Mouse (Mus musculus) kidney, embryonic 14.5 days (tissue): ENCODE measurements around the gene Gnb3. TPM values are rescaled to one million over a fixed set of nuclear protein-coding genes. Genes with fewer than 3 reads are reported as not detected.

Experiments used
- ATAC-seq: fragments of 200-750 bp; cut with Nextera tagmentation; 2 replicates; pipeline ENCODE4 v1.8.0; 2017; ENCODE audit warnings: moderate number of reproducible peaks, mild to moderate bottlenecking, moderate TSS enrichment, moderate library complexity; ENCODE audit not compliant: low FRiP score, low TSS enrichment
- H3K27ac ChIP-seq: fragments of 300-500 bp; sonication (generic); 2 replicates; pipeline ENCODE4 v1.5.1; 2014; ENCODE audit warnings: low read depth, mild to moderate bottlenecking, low read length, moderate library complexity, mixed read lengths
- H3K27me3 ChIP-seq: fragments of 300-500 bp; sonication (generic); 2 replicates; pipeline ENCODE4 v1.6.1; 2014; ENCODE audit warnings: mild to moderate bottlenecking, low read length; ENCODE audit not compliant: control insufficient read depth, insufficient read depth
- H3K36me3 ChIP-seq: fragments of 300-500 bp; sonication (generic); 2 replicates; pipeline ENCODE4 v1.6.1; 2014; ENCODE audit warnings: low read length, mixed read lengths; ENCODE audit not compliant: control insufficient read depth, insufficient read depth
- H3K4me1 ChIP-seq: fragments of 300-500 bp; sonication (generic); 2 replicates; pipeline ENCODE4 v1.6.1; 2014; ENCODE audit warnings: low read length, mixed read lengths; ENCODE audit not compliant: control insufficient read depth, insufficient read depth
- H3K4me2 ChIP-seq: fragments of 300-500 bp; sonication (generic); replicated peaks from 2 replicates; pipeline ENCODE4 v1.6.1; 2014; ENCODE audit warnings: low read depth, mild to moderate bottlenecking, low read length
- H3K4me3 ChIP-seq: fragments of 300-500 bp; sonication (generic); 2 replicates; pipeline ENCODE4 v1.5.1; 2014; ENCODE audit warnings: mild to moderate bottlenecking, low read length
- H3K9ac ChIP-seq: fragments of 300-500 bp; sonication (generic); 2 replicates; pipeline ENCODE4 v1.6.1; 2014; ENCODE audit warnings: low read depth, mild to moderate bottlenecking, low read length, moderate library complexity
- H3K9me3 ChIP-seq: fragments of 300-500 bp; sonication (generic); 2 replicates; pipeline ENCODE4 v1.6.1; 2016; ENCODE audit warnings: low read length; ENCODE audit not compliant: control insufficient read depth
- WGBS: fragments of 180-500 bp; shearing (Covaris S2); extraction: QIAGEN DNeasy Blood & Tissue Kit; methylation state at CpG from one replicate; pipeline ENCODE4 v1.1.7; 2014; 5-methylcytosine and 5-hydroxymethylcytosine counted together
- polyA plus RNA-seq: library from polyadenylated mRNA; unstranded; fragments of >200 nt; fragmentation: Nextera tagmentation; extraction: Ambion mirVana; gene quantifications from 2 replicates; pipeline ENCODE4 v1.2.1, GENCODE M21; 2014

The Gnb3 gene
- polyA plus RNA-seq, 1 experiment from 2014 or later, result 1.3 TPM

DNA sequence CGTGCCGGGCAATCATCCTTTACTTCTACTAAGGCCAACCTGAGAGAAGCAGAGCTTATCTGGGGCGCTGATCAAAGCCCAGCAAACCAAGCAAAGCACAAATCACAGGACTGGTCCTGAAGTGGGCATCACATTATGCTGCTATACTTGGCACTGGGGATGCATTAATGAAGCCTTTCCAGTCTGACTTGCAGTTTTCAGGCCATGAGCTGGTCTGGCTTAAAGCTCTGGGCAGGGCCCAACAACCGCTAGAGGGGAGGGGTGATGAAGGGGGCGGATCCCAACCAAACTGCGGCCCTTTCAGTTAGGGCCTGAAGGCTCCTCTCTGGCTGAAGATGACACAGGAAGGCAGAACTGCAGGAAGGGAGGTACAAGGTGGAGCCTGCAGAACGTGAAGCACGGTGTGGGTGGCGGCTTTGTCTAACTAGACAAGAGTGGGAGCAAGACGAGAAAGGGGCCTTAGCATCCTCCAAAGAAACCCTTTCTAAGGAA is 11.9 kb downstream of the Gnb3 start:
- ATAC-seq, result no peak
- whole genome bisulfite sequencing, result 22% methylated on average over 10 of the region's 10 CpGs
- H3K27ac ChIP-seq, result no peak overlapping the region; the same call in 1 of the 2 replicates
- H3K36me3 ChIP-seq, result peaks cover 50% of the 10 kb centered on the region
- peak overlapping the region; percentile 62 for H3K4me3 ChIP-seq
- H3K9ac ChIP-seq, result peak overlapping the region; percentile 61
- H3K4me1 ChIP-seq, result peaks cover 11% of the 10 kb centered on the region
- peak overlapping the region; percentile 80 for H3K4me2 ChIP-seq
- no peaks in the 10 kb centered on the region for H3K27me3 ChIP-seq
- H3K9me3 ChIP-seq, result no peaks in the 10 kb centered on the region

DNA sequence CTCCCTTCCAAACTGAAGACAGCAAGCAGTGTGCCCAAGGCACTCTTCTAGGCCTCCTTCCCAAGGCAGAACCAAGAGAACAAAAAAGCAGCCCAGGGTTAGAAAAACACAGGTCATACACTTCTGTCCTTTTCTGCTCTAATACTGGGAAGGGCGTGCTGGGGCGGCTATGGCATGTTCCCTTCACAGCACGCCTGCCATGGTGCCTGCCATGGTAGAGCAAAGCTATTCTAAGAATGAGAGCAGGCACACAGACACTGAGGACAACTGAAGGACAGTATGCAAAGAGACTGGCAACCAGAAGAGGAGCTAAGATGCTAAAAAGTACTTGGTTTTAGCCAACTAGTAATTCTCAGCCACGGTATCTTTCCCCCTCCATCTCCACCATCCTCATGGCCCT is 18.0 kb downstream of the Gnb3 start:
- WGBS, result 96% methylated on average over 4 of the region's 4 CpGs
- H3K27me3 ChIP-seq, result no peaks in the 10 kb centered on the region
- H3K9me3 ChIP-seq, result no peaks in the 10 kb centered on the region
- H3K9ac ChIP-seq, result no peak overlapping the region
- H3K4me3 ChIP-seq, result no peak overlapping the region
- peaks cover 94% of the 10 kb centered on the region for H3K36me3 ChIP-seq
- ATAC-seq, result no peak
- H3K27ac ChIP-seq, result no peak overlapping the region
- H3K4me2 ChIP-seq, result no peak overlapping the region
- H3K4me1 ChIP-seq, result no peaks in the 10 kb centered on the region

DNA sequence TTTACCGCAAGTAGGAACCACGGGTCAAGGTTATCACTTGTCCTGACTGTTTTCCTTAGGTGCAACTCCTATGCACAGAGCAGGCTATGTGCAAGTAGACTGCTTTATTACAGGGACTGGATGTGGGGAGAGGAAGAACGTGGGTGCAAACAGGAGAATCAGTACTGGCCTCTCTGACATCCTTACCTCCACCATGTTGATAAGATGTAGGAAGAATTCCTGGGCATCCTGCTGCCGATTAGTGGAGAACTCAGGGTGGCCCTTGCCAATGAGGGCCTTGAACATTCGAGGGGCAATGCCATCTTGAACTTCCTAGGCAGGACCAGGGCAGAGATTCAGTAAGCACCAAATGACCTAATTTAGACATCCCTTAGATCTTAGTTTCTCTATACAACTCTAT is 19.2 kb downstream of the Gnb3 start:
- no peaks in the 10 kb centered on the region for H3K27me3 ChIP-seq
- no peak for ATAC-seq
- WGBS, result 93% methylated on average over 5 of the region's 5 CpGs
- no peak overlapping the region for H3K9ac ChIP-seq
- H3K27ac ChIP-seq, result no peak overlapping the region
- H3K4me3 ChIP-seq, result no peak overlapping the region
- no peaks in the 10 kb centered on the region for H3K9me3 ChIP-seq
- H3K4me2 ChIP-seq, result no peak overlapping the region
- peaks cover 94% of the 10 kb centered on the region for H3K36me3 ChIP-seq
- H3K4me1 ChIP-seq, result no peaks in the 10 kb centered on the region

DNA sequence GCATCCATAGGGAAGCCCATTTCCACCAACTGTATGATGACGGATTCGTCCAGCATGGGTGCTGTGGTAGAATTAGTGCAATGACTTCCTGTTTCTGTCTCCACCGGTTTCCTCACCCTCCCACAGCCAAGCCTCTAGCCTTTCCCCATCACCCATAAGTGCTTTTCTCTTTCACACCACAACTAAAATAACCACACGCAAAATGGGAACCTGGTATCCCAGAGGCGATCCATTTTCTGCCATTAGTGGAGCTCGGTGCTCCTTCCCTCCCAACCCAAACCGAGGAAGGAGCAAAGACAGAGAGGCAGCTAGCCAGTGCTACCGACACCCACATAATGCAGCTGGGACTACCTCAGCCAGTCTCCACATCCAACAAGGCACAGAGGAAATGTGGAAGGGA is 22.1 kb downstream of the Gnb3 start:
- Histone ChIP-seq H3K27ac (no peak overlapping the region), H3K4me1 (peaks cover 6% of the 10 kb centered on the region; the same call in 1 of the 2 replicates), H3K9ac (no peak overlapping the region), H3K9me3 (no peaks in the 10 kb centered on the region), H3K4me2 (no peak overlapping the region), H3K36me3 (peaks cover 72% of the 10 kb centered on the region), H3K27me3 (no peaks in the 10 kb centered on the region), H3K4me3 (no peak overlapping the region)
- ATAC-seq, result no peak
- 90% methylated on average over 8 of the region's 8 CpGs for WGBS

DNA sequence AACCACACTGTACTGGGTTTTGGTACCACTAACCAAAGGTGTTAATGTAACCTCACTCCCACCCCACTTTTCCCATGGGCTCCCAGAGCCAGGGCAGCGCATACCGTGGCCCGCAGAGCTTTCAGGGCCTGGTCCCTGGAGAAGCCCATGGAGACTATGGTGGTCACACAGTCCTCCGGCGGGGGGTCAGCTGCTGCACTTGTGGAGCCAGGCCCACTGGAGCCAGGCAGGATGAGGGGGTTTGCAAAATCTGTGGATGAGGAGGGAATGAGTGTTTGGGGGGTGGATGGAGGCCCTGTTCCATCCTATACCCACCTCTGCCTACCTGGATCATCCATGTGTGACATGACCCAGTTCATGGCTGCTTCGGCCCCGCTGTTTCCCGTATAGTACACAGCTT is 22.5 kb downstream of the Gnb3 start:
- H3K4me1 ChIP-seq, result peaks cover 6% of the 10 kb centered on the region; the same call in 1 of the 2 replicates
- H3K9me3 ChIP-seq, result no peaks in the 10 kb centered on the region
- H3K4me3 ChIP-seq, result no peak overlapping the region
- H3K27ac ChIP-seq, result no peak overlapping the region
- no peak overlapping the region for H3K9ac ChIP-seq
- WGBS, result 97% methylated on average over 8 of the region's 8 CpGs
- no peak for ATAC-seq
- H3K27me3 ChIP-seq, result no peaks in the 10 kb centered on the region
- no peak overlapping the region for H3K4me2 ChIP-seq
- H3K36me3 ChIP-seq, result peaks cover 68% of the 10 kb centered on the region

DNA sequence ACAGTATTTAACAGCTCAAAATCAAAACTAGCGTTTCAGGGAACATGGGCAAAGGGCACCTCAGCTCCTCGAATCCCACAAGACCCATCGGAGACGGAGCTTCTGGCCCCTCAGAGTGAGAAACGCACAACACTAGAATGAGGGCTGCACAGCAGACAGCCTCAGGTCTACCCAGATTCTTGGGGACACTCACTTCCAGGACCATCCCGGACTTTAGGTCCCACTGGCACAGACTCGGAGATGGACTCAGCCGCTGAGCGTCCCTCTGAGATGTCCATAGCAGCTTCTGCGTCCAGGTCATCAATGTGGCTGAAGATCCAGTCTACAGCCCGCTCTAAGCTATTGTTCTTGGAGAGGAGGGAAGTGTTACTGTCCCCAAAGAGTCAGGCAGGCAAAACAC is 22.9 kb downstream of the Gnb3 start:
- Histone ChIP-seq H3K9me3 (no peaks in the 10 kb centered on the region), H3K4me1 (peaks cover 8% of the 10 kb centered on the region; the same call in 1 of the 2 replicates), H3K4me3 (no peak overlapping the region), H3K36me3 (peaks cover 66% of the 10 kb centered on the region), H3K27ac (no peak overlapping the region), H3K27me3 (no peaks in the 10 kb centered on the region), H3K9ac (no peak overlapping the region), H3K4me2 (no peak overlapping the region)
- no peak for ATAC-seq
- WGBS, result 95% methylated on average over 11 of the region's 11 CpGs

DNA sequence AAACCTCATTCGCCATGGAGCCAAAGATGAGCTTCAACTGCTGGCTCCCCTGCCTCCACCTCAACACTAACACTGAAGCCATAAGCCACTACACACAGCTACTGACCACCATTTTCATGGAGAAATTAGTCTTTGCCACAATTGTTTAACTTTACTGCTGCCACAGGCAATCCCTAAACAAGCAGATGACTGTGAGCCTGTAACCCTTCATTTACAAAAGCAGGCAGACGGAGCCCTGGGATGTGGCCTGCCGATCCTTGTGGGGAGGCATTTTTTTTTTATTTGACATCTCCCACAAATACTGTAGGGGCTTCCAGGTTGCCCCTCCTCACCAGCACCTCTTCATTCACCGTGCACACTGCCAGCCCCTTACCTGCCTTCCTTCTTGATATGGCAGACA is 23.5 kb downstream of the Gnb3 start:
- Histone ChIP-seq H3K27me3 (no peaks in the 10 kb centered on the region), H3K4me1 (peaks cover 10% of the 10 kb centered on the region; the same call in 1 of the 2 replicates), H3K36me3 (peaks cover 66% of the 10 kb centered on the region), H3K9ac (no peak overlapping the region), H3K4me2 (no peak overlapping the region), H3K27ac (no peak overlapping the region), H3K9me3 (no peaks in the 10 kb centered on the region), H3K4me3 (no peak overlapping the region)
- 95% methylated on average over 4 of the region's 4 CpGs for WGBS
- ATAC-seq, result no peak

DNA sequence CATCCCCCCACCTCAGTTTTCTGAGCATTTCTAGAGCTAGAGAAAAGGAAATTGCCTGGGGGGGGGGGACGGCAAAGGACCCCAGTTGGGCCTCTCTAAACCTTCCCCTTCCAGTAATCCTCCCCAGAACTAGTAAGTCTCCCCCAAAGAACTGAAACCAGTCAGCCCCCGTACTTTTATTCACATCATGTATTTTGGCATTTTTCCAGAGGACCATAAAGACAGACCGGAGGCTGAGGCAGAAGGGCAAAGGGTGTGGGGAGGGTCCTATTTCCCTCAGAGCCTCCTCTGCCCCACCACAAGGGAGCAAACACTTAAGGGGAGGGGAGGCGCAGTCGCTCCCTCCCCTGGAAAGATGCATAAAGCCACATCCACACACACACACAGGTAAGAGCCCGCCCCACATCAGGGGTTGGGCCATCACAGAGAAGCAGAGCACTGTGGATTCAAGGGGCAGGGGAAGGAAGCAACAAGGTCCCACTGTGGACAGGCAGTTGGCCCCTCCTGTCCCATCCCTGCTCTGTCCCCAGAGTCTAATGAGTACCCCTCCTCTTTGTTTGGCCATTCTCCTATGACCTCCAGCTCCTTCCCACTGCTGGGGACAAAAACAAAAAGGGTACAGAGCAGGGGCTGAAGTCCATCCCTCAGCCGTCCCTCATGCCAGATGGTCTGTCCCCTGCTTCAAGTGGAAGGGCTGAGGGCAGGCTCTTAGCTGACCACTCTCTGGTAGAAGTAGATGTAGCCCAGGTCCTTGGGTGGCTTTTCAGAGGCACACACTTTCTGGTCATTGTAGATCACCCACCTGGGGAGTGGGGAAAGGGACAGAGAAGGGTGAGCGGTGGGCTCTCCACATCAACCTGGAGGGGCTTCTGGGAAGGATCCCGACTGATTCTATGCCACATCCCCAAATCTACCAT is 25.0 kb downstream of the Gnb3 start:
- WGBS, result 66% methylated on average over 9 of the region's 9 CpGs
- Histone ChIP-seq H3K4me1 (peaks cover 15% of the 10 kb centered on the region; the same call in 1 of the 2 replicates), H3K9me3 (no peaks in the 10 kb centered on the region), H3K9ac (no peak overlapping the region; the same call in 1 of the 2 replicates), H3K36me3 (peaks cover 64% of the 10 kb centered on the region), H3K27me3 (no peaks in the 10 kb centered on the region), H3K4me2 (peak overlapping the region; percentile 57; the same call in 1 of the 2 replicates), H3K4me3 (no peak overlapping the region), H3K27ac (peak overlapping the region; percentile 31; the same call in 1 of the 2 replicates)
- ATAC-seq, result peak; percentile 9; the same call in 1 of the 2 replicates

DNA sequence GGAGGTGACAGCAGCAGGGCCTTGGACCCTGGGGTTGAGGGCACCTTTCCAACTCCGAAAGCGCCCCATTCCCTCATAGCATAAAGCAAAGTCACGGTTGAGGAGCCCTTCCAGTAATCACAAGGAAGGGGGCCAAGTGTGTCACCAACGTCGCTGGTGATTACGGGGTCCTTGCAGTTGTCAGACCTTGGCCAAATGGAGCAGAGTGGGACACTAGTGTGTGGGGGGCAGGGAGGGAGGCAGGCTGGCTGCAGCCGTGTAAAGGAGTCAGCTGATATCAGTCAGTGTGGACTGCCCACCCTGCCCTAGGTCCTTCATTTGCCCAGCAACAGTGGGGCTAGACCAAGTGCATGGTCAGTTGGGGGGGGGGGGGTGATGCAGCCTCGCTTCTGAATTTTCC is 25.6 kb downstream of the Gnb3 start:
- H3K4me1 ChIP-seq, result peaks cover 19% of the 10 kb centered on the region; the same call in 1 of the 2 replicates
- peak; percentile 53 for ATAC-seq
- H3K9ac ChIP-seq, result no peak overlapping the region
- WGBS, result 22% methylated on average over 8 of the region's 8 CpGs
- H3K9me3 ChIP-seq, result no peaks in the 10 kb centered on the region
- peak overlapping the region; percentile 57 for H3K4me2 ChIP-seq
- no peaks in the 10 kb centered on the region for H3K27me3 ChIP-seq
- H3K36me3 ChIP-seq, result peaks cover 60% of the 10 kb centered on the region
- peak overlapping the region; percentile 74 for H3K4me3 ChIP-seq
- peak overlapping the region; percentile 49 for H3K27ac ChIP-seq
